Mouse (Mus musculus) gastrocnemius, postnatal 4 days (tissue): ENCODE measurements at regions not wholly inside any gene's neighbourhood (a gene's known extent, or its start where the extent isn't known, plus 50 kb on each side); places are given as distances from the start of the nearest gene placed in this dataset.

Experiments
- DNase-seq, 2 experiments: peaks; one replicate each; pipeline ENCODE4 v3.0.0; 2021 to 2022; ENCODE audit warnings: low spot score in 2 of 2, mixed read lengths in 2 of 2

DNA sequence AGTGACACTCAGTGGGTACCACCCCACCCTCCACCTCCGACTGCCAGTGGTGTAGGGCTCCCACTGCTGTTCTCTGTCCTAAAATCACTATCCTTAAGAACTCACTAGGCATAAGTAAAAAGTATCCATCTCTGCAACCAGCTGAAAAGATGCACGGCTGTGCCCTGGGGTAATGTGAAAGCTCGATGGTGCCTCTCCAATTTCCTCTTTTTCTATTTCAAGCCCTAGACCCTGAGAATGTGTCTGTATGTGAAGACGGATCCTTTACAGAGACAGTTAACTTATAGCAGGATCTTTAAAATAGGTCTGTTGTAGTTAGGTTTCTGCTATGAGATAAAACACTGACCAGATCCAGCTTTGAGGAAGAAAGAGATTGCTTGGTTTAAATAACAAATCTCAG lies 149.1 kb upstream of the Thbs1 start:
- DNase-seq: no peak

DNA sequence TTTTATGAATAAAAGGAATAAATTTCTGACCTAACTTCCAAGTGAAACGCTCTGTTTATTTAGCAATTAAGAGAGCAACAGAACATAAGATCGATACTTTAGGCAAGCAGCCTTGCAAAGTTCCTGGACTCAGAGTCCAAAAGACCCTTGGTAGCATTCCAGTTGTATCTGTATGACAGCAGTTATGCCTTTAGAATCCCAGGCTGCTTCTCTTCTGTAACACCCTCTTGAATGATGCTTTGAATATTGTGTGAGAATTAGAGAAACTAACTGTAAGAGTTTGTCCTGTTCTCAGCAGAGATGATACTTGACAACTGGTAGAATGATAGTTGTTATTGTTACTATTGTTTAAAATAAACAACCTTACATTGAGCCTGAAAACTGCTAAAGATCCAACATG lies 148.2 kb upstream of the Thbs1 start:
- no peak for DNase-seq

- no peak for DNase-seq
Observed at GRCm38 (mm10) chr2:117965758-117966157, 145.9 kb upstream of the Thbs1 start.

DNA sequence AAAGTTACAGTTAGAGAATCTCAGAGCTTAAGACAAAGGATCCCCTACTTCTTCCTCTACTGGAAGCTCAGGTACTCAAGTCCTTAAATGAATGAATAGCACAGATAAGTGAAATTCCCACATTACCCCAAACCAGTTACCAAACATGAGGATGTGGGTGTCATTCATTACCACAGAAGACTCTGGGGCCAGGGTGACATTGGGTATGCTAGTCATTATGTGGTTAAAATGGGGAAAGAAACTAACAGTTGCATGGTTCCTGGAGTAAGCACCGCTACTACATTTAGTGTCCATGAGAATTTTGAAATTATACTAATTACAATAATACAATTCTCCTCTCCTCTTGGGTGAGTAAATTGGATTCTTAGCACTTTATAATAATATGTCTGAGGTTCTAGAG lies 142.9 kb upstream of the Thbs1 start:
- no peak for DNase-seq

- no peak for DNase-seq
Observed at GRCm38 (mm10) chr2:117970631-117971030, 141.0 kb upstream of the Thbs1 start.

- no peak for DNase-seq
Observed at GRCm38 (mm10) chr2:117977033-117977432, 134.6 kb upstream of the Thbs1 start.

GRCm38 (mm10) chr2:117980856-117981255 lies 130.8 kb upstream of the Thbs1 start:
- DNase-seq: no peak

DNA sequence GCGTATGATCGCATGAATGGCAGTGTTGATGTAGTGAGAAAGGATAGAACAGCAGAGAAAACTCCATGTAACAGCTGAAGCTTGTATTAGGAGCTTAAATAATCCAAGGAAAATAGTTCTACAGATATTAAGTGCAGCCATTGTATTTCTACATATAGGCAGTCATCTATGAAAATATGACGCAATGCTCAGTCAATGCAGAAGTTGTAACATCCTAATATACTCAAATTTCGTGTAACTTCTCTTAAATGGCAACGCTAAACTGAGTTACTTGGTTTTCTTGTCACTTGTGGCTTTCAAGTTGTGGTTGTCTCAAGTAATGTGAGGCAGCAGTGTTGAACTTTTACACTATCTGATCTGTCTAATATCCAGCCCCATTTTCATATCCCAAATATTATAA lies 127.1 kb upstream of the Thbs1 start:
- no peak for DNase-seq

GRCm38 (mm10) chr2:117987426-117988215 lies 124.1 kb upstream of the Thbs1 start:
- no peak for DNase-seq

DNA sequence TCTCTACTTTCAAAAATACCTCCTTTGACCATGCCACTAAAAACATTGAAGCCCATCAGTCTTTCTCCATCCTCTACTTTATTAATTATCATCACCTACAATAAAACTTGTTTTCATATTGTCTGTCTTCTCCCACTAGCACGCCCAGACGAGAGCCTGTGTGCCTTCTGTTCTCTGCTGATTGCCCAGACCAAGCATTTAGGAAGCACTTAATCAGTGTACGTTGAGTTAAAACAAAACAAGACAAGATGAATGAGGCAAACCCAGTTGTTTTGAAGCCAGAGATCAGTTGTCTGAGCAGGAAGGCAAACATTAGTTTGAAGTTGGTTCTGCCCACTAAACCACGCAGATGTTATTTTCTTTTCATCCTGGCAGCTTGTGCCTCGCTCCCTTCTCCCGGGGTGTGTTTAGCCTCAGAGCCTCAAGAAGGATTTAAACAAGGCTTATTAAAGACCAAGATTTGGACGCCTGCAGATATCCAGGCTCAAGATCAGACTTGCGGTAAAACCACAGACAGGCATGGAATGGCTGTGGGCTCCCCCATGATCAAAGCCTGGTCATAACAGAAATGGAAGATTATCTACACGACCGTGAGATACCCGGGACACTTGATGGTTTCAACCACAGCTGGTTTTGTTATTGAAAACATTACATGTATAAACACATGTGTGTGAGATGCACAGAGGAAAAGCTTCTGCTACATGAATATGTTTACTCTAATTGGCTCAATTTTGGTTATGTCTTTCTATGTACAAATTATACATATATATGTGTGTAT lies 123.1 kb upstream of the Thbs1 start:
- DNase-seq: no peak

DNA sequence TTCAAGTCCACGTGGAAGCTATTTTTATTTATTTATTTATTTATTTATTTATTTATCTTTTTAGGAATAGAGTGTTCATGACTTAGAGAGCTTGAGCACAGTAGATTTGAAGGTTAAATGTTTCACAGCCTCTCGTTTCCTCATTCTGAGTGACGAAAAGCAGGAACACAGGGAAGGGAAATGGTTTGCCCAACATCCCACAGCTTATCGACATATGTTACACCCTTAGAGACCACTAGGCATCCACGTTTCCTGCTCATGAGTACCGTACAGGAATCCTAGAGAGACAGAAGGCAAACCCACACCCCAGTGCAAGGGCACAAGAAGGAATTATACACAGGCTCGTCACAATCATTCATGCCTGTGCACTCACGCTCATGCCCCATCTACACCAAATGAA lies 122.5 kb upstream of the Thbs1 start:
- DNase-seq: no peak

DNA sequence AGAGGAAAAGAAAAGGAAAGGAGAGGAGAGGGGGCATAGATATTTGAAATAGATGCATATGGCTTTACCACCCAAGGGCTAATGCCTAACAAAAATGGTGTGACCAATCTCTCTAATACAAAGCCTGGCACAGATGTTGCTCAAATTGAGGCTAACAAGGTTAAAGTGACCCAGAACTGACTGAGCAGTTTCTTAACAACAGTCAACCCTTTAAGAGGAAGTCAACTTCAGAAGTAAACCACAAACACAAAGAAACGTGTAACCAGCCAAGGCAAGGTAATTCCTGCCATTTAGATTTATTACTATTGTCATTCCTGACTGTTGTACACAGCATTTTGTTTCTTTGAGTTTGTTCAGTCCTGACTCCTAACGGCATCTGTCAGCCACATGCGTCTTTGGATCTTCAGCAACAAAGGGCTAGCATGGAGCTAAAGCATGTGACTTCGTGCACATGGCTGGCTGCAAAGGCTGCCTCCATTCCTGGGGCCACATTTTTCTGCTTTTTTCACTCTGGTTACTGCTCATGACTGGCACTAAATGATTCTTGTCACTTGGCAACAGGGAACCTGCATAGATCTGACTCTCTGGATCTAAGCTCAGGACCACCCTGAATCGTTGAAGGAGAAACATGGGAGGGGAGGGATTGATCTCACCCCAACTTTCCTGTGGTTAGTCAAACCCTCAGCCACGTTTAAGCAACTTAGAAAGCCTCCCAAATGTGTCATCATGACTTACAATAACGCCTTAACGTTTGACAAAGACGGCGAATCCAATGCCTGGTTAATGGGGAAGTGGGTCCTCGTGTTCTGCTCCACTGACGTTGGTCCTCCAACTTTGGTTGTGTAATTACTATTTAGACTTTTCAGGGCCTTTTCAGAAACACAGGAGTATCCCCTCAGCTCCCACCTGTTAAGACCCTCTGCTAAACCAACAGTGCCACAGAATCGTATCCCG lies 115.3 kb upstream of the Thbs1 start:
- no peak for DNase-seq

DNA sequence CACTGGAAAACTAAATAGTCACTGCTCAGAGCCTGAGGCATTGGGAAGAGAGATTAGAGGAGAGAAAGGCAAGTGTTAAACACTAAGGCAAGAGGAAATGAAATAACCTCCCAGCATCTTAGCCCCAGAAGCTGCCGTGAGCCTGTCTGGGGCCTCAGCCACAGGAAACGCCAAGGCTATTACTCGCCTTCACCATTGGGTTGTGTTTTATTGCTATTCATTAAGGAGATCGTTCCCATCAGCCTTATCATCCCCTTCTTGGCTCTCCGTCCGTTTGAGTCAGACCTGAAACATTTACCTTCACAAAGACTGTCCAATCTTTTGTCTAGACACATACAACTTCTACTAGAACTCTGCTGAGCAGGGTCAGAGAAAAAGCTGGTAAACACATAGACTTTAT lies 112.0 kb upstream of the Thbs1 start:
- DNase-seq: no peak

DNA sequence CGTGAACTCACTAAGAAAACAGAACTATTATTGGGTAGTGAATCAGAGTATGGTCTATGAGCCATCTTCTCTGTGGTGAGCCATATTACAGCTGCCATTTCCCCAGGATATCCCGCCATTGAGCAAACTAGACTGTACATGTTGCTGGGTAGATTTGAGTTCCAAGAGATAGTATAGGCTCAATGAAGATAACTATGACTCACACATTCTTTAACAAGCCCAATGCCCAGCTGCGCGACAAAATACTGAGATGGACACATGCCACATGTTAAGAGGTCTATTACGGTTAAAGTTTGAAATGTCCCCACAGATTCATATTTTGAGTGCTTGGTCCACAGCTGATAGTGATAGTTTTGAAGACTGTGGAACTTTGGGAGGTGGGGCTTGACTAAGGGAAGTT lies 107.5 kb upstream of the Thbs1 start:
- no peak for DNase-seq

DNA sequence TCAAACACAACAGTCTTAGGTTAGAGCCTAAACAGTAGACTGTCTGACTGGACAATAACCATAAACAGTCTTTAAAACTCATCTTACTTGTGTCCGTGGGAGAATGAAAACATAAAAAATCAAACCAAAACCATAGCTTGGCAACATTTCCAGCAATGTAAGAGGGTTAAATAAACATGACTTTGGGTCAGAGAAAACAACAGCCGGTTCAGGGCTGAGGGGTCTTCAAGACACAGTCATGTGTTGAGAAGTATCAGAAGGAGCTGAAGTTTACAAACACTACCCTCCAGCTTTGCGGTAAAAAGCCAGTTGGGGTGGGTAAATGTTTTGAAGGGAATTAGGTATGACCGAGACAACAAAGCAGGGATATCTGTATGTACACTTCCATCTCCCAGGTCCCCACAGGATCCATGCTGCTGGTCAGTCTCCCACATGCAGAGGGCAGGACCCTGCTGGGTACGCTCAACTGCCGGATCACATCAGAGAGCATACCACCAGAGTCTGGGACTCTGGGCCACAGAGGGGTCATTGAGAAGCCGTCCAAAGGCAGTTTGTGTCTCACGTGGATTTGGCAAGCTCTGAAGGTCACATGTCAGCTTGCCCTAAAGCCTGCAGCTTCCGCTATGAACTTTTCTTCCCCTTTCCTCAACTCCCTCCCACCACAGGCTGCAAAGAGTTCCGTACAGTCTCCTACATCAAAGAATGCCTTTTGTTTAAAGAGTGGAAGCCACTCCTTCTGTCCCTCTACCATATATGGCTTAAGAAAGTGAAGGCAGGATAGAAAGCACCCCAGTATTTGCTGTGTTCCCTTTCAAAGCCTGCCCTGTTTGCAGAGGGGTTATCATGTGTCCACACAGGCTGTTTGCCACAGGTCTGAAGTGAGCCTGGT lies 103.9 kb upstream of the Thbs1 start:
- DNase-seq: no peak

DNA sequence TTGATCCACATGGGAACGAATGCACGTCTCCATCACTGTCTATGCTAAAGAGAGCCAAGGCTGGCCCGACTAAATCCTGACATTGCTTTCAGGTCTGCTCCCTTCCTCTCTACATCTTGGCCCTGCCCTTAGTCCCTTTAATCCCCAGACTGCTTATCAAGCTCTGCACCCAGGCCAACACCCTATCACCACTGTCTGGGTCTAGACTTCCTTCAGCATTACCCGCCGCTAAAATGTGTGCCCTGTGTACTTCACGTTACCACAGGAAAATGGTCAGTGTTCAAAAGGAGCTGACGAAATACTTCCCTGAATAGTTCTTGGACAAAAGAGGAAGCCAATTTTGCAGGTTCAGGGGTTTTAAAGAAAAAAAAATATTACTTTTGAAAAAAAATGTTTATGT lies 100.0 kb upstream of the Thbs1 start:
- DNase-seq: no peak

DNA sequence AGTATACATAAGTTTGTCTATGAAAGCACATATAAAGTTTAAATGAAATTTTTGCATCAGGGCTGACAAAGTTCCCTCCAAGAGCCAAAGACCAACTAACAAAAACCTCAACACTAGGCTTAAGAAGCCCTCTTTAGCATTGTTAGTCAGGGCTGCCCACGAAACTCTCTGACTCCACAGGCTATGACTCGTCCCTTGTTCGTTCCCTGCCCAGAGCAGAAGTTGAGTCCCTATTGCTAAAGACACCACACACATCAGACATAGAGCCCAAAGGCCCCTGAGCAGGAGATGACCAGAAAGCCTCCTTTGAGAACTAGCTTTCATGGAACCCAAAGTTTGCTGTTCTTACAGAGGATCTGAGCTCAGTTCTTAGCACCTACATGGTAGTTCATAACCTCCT lies 99.5 kb upstream of the Thbs1 start:
- no peak for DNase-seq

GRCm38 (mm10) chr2:118013156-118013555 lies 98.5 kb upstream of the Thbs1 start:
- DNase-seq: no peak

DNA sequence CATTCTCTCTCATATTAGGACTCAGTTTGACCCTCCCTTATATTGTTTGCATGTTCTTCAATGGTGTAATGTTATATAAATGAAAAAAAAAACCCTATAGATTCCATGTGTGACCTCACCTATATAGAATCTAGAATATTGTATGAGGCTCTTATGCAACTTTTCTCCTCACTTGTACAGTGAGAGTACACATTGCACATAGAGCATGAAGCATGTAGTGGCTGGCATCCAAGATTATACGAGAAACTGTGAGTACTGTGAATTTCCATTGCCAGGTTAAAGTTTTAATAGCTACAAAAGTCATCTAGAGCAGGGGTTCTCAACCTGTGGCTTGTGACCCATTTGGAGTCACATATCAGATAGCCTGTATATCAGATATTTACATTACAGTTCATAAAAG lies 96.5 kb upstream of the Thbs1 start:
- no peak for DNase-seq
